Mouse (Mus musculus) embryonic facial prominence, embryonic 11.5 days (tissue): ENCODE measurements around the gene Cntnap5c. TPM values are rescaled to one million over a fixed set of nuclear protein-coding genes. Genes with fewer than 3 reads are reported as not detected.

Experiments used
- polyA plus RNA-seq: library from polyadenylated mRNA; unstranded; fragments of >200 nt; fragmentation: Nextera tagmentation; extraction: Ambion mirVana; gene quantifications from 2 replicates; pipeline ENCODE4 v1.2.1, GENCODE M21; 2014

Cntnap5c gene
- polyA plus RNA-seq, 1 experiment from 2014 or later: not detected

Other genes with a start within 250 kb of the Cntnap5c start
- not detected in 2 replicates for gene Vmn2r120, start 224.1 kb upstream of the Cntnap5c start, polyA plus RNA-seq
- not detected in 2 replicates for gene Gm21834, start 27.4 kb upstream of the Cntnap5c start, polyA plus RNA-seq